In genomic region chr4:129993944-129994695, GRCm38 (mm10) we compare ENCODE assay signal across 10 mouse cellular contexts. TPM values are rescaled to one million over a fixed set of nuclear protein-coding genes. Genes with fewer than 3 reads are reported as not detected.
DNase-seq lines count a peak whose midpoint lies in the region; ATAC-seq lines count a peak whose summit lies in the region.
"Had no signal": no experiment of that assay in that cellular context is flagged by ENCODE, and none has a peak within 500 bp of the region (broad histone marks: within the 10 kb centered on the region; RNA-seq: fewer than 3 reads in every experiment).

No protein-coding gene starts in this region.

- WGBS in midbrain, embryonic 15.5 days, result 74% methylated on average over 16 of the region's 16 CpGs

- peak; percentile 64 for DNase-seq in layer of hippocampus, adult 11-12 months (ENCODE audit: low spot score)
- no peak for DNase-seq in layer of hippocampus, adult 9-11 months
- peak; percentile 16 for DNase-seq in NIH3T3 (ENCODE audit: low read depth)
- DNase-seq in adrenal gland, postnatal 10 days, result peak; percentile 85
- DNase-seq in embryo, embryonic 10 days (ENCODE audit: low spot score), result no peak
- DNase-seq in thymus, adult 18-20 months, result no peak
- DNase-seq: heart, postnatal 14 days; lung, postnatal 14 days; thymus, postnatal 14 days had no signal

- no peaks in the 10 kb centered on the region for H3K27me3 ChIP-seq in midbrain, embryonic 15.5 days (replicated peaks)

- H3K36me3 ChIP-seq in midbrain, embryonic 15.5 days (replicated peaks), result 0 out of 2 replicates have a peak, but pooled peaks cover 11% of the 10 kb centered on the region

- H3K4me2 ChIP-seq in midbrain, embryonic 15.5 days, result no peak overlapping the region

- H3K4me1 ChIP-seq in midbrain, embryonic 15.5 days, result peaks cover 37% of the 10 kb centered on the region

- 0 out of 2 replicates have a peak overlapping the region, but pooled peaks have one; percentile 0 for H3K27ac ChIP-seq in midbrain, embryonic 15.5 days

- H3K9me3 ChIP-seq in midbrain, embryonic 15.5 days, result no peaks in the 10 kb centered on the region

- no peak overlapping the region for H3K4me3 ChIP-seq in midbrain, embryonic 15.5 days

- 0 out of 2 replicates have a peak, but pooled peaks have one; percentile 9 for ATAC-seq in midbrain, embryonic 15.5 days (replicated peaks)

- H3K9ac ChIP-seq in midbrain, embryonic 15.5 days, result no peak overlapping the region

RNA-seq across cellular contexts. Expression of gene Adgrb2, which starts 9.4 kb away (rescaled TPM):
- 10 to 100 TPM; 13.4 to 16.4 TPM for total RNA-seq in adrenal gland, postnatal 10 days (2021)
- polyA plus RNA-seq in midbrain, embryonic 15.5 days (2015; fragmentation: Nextera tagmentation; extraction: Ambion mirVana), result 19.4 and 23.6 TPM in 2 replicates

RNA-seq across cellular contexts. Expression of gene Col16a1, which starts 53.5 kb away (rescaled TPM):
- 10 to 100 TPM; 29.4 to 33.8 TPM for total RNA-seq in adrenal gland, postnatal 10 days (2021)
- 7.8 and 12.9 TPM in 2 replicates for polyA plus RNA-seq in midbrain, embryonic 15.5 days (2015; fragmentation: Nextera tagmentation; extraction: Ambion mirVana)

Comparison
In these comparisons a context has a peak if more than half of its experiments do, and no peak if none do; other contexts are left out.
1. DNase-seq: peak in layer of hippocampus, adult 11-12 months (single experiment), NIH3T3 (single experiment) and adrenal gland, postnatal 10 days (single experiment); none in layer of hippocampus, adult 9-11 months (single experiment), embryo, embryonic 10 days (single experiment) and thymus, adult 18-20 months (0 of 2).